Mouse (Mus musculus): ENCODE results near the gene Fam13a.

DNA sequence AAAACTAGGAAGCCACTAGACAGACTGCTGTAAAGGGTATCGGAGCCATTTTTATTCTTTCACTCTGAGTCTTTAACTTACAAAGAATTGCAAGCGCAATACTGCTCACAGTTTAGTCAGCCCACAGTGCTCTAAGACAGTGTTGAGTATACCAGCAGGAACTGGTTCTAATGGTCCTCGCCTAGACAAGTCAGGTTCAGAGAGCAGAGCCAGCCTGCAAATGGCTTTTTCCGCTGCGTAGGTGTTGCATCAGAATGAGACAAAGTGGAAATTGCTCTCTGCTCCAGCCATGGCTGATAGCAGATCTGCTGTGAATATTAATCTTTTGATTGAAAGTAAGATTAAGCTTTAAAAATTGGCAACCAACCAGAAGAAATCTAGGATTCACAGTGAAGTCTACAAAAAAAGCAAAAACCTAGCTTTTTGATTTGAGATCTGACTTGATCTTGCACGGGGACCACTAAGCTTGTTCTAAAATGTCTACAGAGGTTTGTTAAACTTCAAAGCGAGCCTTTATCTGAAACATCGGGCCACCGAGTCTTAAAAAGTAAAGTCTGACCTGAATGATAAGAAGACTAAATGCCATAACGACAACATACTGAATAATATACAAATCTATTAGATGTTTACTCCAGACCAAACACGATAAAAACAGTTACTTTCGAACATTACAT, 91.7 kb downstream of the Fam13a start:
- TF ChIP-seq CTCF (IDR thresholded peaks at IDR 0.05; ENCODE audit: borderline replicate concordance, control insufficient read depth, extremely low read depth, insufficient read depth, low read length, poor library complexity) (no peak), POLR2A (IDR thresholded peaks at IDR 0.05; ENCODE audit: control insufficient read depth, extremely low read depth, insufficient read depth, low read length, poor library complexity) (no peak)
